Comparison of ENCODE assay signal across 28 mouse cellular contexts in the genomic region with DNA sequence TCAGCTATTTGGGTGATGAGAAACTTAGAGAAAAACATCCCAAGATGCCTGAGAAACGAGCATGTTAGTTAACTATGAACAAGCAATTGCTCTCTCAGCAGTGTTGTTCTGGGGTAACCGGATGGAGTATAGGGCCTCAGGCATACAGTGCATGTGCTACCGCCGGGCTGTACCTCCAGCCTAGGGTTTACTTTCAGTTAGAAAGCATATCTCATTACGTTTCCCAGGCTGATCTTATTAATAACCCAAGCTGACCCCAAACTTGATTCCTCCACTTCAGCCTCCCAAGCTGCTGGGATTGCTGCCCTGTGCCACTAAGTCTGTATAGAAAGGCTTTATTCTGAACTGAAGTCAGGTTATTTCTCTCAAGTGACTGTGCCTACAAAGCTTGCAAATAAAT.
"Had no signal": no experiment of that assay in that cellular context is flagged by ENCODE, and none has a peak within 500 bp of the region (broad histone marks: within the 10 kb centered on the region; RNA-seq: fewer than 3 reads in every experiment).

No protein-coding gene starts in this region.

- H3K27ac ChIP-seq: limb, embryonic 10.5 days; limb, embryonic 12.5 days; limb, embryonic 13.5 days; limb, embryonic 15.5 days; liver, embryonic 12.5 days; liver, embryonic 13.5 days; liver, embryonic 14.5 days; liver, embryonic 15.5 days; lung, embryonic 15.5 days; macrophage; midbrain, embryonic 10.5 days; midbrain, embryonic 12.5 days; midbrain, embryonic 13.5 days; midbrain, embryonic 15.5 days; neural tube, embryonic 12.5 days had no signal

- DNase-seq: left cerebral cortex, postnatal 4 days; liver; liver, embryonic 13.5 days; liver, postnatal 0 days; lung, adult 18-20 months; lung, adult 2 months; lung, embryonic 14.5 days; lung, postnatal 10 days; lung, postnatal 14 days; lung, postnatal 36 days; lung, postnatal 4 days; midbrain, embryonic 14.5 days had no signal

- H3K4me3 ChIP-seq: limb, embryonic 10.5 days; limb, embryonic 12.5 days; limb, embryonic 13.5 days; limb, embryonic 15.5 days; liver, embryonic 12.5 days; liver, embryonic 13.5 days; liver, embryonic 15.5 days; lung, embryonic 15.5 days; megakaryocyte, embryonic 14.5 days; midbrain, embryonic 10.5 days; midbrain, embryonic 12.5 days; midbrain, embryonic 13.5 days; midbrain, embryonic 15.5 days; myocyte; neural tube, embryonic 12.5 days had no signal
